Mouse (Mus musculus) kidney, postnatal 0 days (tissue): ENCODE measurements around the gene Gcsam. TPM values are rescaled to one million over a fixed set of nuclear protein-coding genes. Genes with fewer than 3 reads are reported as not detected.
A peak's percentile ranks its signal among the peaks of the same experiment; 100 is the strongest.

Experiments used
- ATAC-seq: fragments of 200-750 bp; cut with Nextera tagmentation; replicated peaks from 2 replicates; pipeline ENCODE4 v1.8.0; 2017; ENCODE audit warnings: low read depth, moderate number of reproducible peaks, moderate TSS enrichment, moderate library complexity; ENCODE audit not compliant: low FRiP score
- DNase-seq: peaks from one replicate; pipeline ENCODE4 v3.0.0-alpha.2; 2016; ENCODE audit warnings: low spot score
- H3K27ac ChIP-seq: fragments of 300-500 bp; sonication (generic); 2 replicates; pipeline ENCODE4 v1.5.1; 2014; ENCODE audit warnings: mild to moderate bottlenecking
- H3K27me3 ChIP-seq: fragments of 300-500 bp; sonication (generic); 2 replicates; pipeline ENCODE4 v1.6.1; 2014; ENCODE audit warnings: low read length, mixed read lengths; ENCODE audit not compliant: insufficient read depth
- H3K36me3 ChIP-seq: fragments of 300-500 bp; sonication (generic); 2 replicates; pipeline ENCODE4 v1.6.1; 2014; ENCODE audit warnings: low read length, mixed read lengths; ENCODE audit not compliant: insufficient read depth
- H3K4me1 ChIP-seq: fragments of 300-500 bp; sonication (generic); replicated peaks from 2 replicates; pipeline ENCODE4 v1.6.1; 2014; ENCODE audit warnings: antibody characterized with exemption, low read length, mixed read lengths; ENCODE audit not compliant: insufficient read depth
- H3K4me2 ChIP-seq: fragments of 300-500 bp; sonication (generic); 2 replicates; pipeline ENCODE4 v1.6.1; 2014; ENCODE audit warnings: mild to moderate bottlenecking, low read length, moderate library complexity, mixed read lengths
- H3K4me3 ChIP-seq: fragments of 300-500 bp; sonication (generic); replicated peaks from 2 replicates; pipeline ENCODE4 v1.5.1; 2014; ENCODE audit warnings: low read depth, low read length
- H3K9ac ChIP-seq: fragments of 300-500 bp; sonication (generic); 2 replicates; pipeline ENCODE4 v1.6.1; 2014; ENCODE audit warnings: low read depth, low read length
- H3K9me3 ChIP-seq: fragments of 300-500 bp; sonication (generic); replicated peaks from 2 replicates; pipeline ENCODE4 v1.6.1; 2016; ENCODE audit warnings: low read length, inconsistent platforms, mixed read lengths
- CTCF ChIP-seq: IDR thresholded peaks from 2 replicates; pipeline ENCODE4 v1.5.1; 2016; ENCODE audit warnings: antibody characterized with exemption, low read depth, mild to moderate bottlenecking, moderate library complexity
- WGBS: fragments of 180-500 bp; shearing (Covaris S2); extraction: QIAGEN DNeasy Blood & Tissue Kit; methylation state at CpG from one replicate; pipeline ENCODE4 v1.1.7; 2014; 5-methylcytosine and 5-hydroxymethylcytosine counted together
- polyA plus RNA-seq: library from polyadenylated mRNA; unstranded; fragments of >200 nt; fragmentation: Nextera tagmentation; extraction: Ambion mirVana; gene quantifications from 2 replicates; pipeline ENCODE4 v1.2.1, GENCODE M21; 2015

Gcsam gene
- polyA plus RNA-seq, 1 experiment from 2014 or later, result 0.16 TPM

DNA sequence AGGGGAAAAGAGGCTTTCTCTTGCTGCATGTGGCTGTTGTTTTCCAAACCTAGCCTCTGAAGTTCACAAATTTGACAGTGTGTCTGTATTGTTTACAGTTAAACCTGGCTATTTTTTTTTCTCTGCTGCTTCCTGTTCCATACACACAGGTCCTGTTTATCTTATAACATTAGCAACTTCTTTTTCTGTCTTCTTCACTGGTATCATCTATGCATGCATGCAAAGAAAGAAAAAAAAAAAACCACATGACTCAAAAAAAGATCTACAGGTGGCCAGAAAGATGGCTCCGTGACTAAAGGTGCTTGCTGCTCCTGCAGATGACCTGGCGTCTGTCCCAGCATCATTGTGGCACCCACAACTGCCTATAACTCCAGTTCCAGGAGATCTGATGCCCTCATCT is 15.2 kb downstream of the Gcsam start:
- Histone ChIP-seq H3K27ac (no peak overlapping the region), H3K4me1 (no peaks in the 10 kb centered on the region), H3K4me2 (no peak overlapping the region), H3K4me3 (no peak overlapping the region), H3K27me3 (no peaks in the 10 kb centered on the region), H3K36me3 (no peaks in the 10 kb centered on the region), H3K9ac (no peak overlapping the region), H3K9me3 (no peaks in the 10 kb centered on the region)
- DNase-seq, result no peak
- no peak for TF ChIP-seq CTCF
- no peak for ATAC-seq
- 79% methylated on average over 2 of the region's 2 CpGs for WGBS

DNA sequence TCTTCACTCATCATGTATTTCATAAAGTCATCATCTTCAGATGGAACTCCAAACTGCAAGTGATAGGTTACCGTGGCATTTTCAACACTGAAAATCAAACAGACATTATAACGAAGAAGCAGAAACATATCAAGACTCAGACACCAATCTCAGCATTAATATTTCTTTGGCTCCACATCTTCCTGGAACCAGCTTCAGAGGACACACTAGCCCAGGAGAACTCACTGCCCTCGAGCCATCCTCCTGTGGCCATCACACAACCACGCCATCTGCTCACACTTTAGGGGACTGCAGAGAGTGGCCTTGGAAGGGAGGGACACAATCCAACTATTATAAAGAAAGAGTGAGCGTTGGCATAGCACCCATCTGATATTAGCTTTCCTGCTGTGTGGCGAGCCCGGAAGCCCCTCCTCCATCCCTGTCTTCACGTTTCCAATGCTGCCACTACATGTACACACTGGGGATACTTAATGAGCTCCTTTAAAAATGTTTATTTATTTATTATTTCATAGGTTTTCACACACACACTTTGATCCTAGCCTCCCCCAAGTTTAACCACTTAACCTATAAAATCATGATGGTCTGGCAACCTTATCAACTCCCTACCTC is 19.4 kb downstream of the Gcsam start:
- no peaks in the 10 kb centered on the region for H3K36me3 ChIP-seq

DNA sequence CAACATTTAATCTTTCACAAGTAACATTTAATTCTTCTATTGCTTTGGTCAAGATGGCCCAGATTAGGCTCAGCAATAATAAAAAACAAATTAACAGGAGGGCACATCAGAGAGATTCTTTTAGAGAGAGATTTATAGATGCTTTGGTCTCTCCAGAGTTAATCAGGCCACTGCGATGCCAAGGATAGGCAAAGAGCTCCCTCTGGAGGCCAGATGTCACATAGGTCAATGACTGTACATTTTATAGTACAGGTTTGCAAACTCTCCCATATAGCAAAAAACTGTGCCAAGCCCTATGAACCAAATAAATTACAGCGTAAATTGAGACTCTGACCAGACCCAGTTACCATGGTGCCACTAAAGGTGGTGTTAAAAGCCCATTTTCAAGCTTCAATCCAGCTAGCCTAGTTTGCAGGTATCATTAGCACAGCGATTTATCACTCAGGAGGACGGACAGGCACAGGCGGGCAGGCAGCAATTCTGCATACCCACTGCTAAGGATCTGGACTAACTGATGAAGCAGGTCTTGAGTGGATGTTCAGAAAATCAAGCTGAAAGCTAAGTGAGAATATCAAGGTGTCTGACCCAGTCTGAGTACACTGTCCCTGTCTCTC is 20.3 kb downstream of the Gcsam start:
- no peak overlapping the region for H3K4me3 ChIP-seq
- no peak for ATAC-seq
- DNase-seq, result peak; percentile 87
- H3K27me3 ChIP-seq, result no peaks in the 10 kb centered on the region
- no peaks in the 10 kb centered on the region for H3K36me3 ChIP-seq
- WGBS, result 48% methylated on average over 5 of the region's 5 CpGs
- H3K9me3 ChIP-seq, result no peaks in the 10 kb centered on the region
- peak; percentile 88 for TF ChIP-seq CTCF
- H3K27ac ChIP-seq, result no peak overlapping the region
- H3K4me1 ChIP-seq, result no peaks in the 10 kb centered on the region
- H3K9ac ChIP-seq, result no peak overlapping the region
- no peak overlapping the region for H3K4me2 ChIP-seq

More for the DNA sequence above, 19.4 kb downstream of the Gcsam start:
- no peaks in the 10 kb centered on the region for H3K4me1 ChIP-seq
- H3K27me3 ChIP-seq, result no peaks in the 10 kb centered on the region
- no peak overlapping the region for H3K9ac ChIP-seq
- TF ChIP-seq CTCF, result no peak
- 71% methylated on average over 8 of the region's 8 CpGs for WGBS
- no peak overlapping the region for H3K4me3 ChIP-seq
- H3K4me2 ChIP-seq, result no peak overlapping the region
- no peak overlapping the region for H3K27ac ChIP-seq
- ATAC-seq (no peak), DNase-seq (no peak)
- no peaks in the 10 kb centered on the region for H3K9me3 ChIP-seq

DNA sequence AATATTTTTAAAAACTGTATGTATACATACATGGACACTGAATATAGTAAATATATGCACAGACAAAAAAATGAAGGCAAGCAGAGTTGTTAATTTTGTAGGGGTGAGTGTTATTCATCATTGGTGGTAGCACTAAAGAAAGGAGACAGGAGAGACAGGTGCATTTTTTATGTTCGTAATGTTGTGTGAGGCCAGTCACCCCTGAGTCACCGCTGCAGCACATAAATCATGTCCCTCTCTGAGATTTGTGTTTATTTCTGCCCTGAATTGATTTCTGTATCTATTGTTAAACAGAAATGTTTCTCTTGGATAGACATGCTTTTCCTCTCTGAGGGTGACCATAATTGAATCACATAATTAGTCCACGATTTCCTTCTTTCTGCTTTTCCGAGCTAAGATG is 22.2 kb downstream of the Gcsam start:
- no peak overlapping the region for H3K4me3 ChIP-seq
- H3K9ac ChIP-seq, result no peak overlapping the region
- no peak overlapping the region for H3K27ac ChIP-seq
- no peak for TF ChIP-seq CTCF
- no peaks in the 10 kb centered on the region for H3K27me3 ChIP-seq
- DNase-seq, result no peak
- no peaks in the 10 kb centered on the region for H3K36me3 ChIP-seq
- no peak overlapping the region for H3K4me2 ChIP-seq
- no peaks in the 10 kb centered on the region for H3K9me3 ChIP-seq
- WGBS, result 32% methylated on average over 4 of the region's 4 CpGs
- no peaks in the 10 kb centered on the region for H3K4me1 ChIP-seq
- ATAC-seq, result no peak

DNA sequence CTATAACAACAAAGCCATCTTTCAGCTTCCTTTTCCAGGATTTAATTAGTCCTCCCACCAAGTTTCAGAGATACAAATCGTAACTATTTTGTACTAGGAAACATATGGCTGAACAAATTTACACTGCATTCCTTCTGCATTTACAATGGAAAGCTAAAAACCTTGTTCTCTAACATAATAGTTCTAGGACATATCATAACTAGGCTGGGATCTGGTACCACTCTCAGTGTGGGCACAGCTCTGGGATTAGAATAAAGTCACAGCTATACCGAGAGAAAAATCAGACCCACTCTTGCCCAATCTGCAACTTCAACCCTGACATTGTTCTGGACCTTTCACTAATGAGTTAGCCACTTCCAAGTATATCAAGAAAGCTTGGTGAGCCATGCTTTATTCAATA is 25.6 kb downstream of the Gcsam start:
- Histone ChIP-seq H3K9ac (no peak overlapping the region), H3K4me3 (no peak overlapping the region), H3K36me3 (no peaks in the 10 kb centered on the region), H3K27me3 (no peaks in the 10 kb centered on the region), H3K27ac (no peak overlapping the region), H3K9me3 (no peaks in the 10 kb centered on the region), H3K4me1 (no peaks in the 10 kb centered on the region), H3K4me2 (no peak overlapping the region)
- 83% methylated on average over 2 of the region's 2 CpGs for WGBS
- ATAC-seq (no peak), DNase-seq (no peak)
- TF ChIP-seq CTCF, result no peak

DNA sequence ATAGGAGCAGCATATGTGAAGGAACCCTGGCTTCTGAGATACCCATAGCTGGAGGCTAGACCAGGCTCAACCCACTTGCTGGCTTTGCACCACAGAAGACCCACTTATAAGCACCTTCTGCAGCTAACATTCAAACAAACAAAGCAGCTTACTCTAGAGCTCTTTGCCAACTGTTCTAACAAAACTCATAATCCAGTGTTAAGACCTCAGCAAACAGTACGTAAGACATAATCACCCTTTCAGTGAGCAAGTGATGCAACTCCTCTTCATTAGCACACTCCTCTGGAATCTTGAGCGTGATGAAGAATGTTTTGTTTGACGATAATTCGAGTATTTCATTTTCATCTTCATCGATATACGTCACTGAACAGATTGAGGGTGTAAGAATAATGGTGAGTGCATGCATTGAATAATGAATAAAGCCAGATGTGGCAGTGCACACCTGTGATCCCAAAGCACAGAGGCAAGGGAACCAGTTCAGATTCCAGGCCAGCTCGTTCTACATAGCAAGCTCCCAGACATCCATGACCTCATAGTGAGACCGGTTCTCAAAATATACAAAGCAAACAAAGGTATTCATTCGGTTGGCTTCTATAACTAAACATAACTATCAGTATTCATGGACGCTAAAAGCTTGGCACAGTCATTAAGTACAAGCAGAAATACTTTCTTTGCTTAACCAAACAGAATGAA is 30.0 kb downstream of the Gcsam start:
- no peaks in the 10 kb centered on the region for H3K36me3 ChIP-seq
- 73% methylated on average over 10 of the region's 10 CpGs for WGBS
- ATAC-seq, result no peak
- no peak overlapping the region for H3K4me3 ChIP-seq
- no peak for DNase-seq
- H3K4me1 ChIP-seq, result no peaks in the 10 kb centered on the region
- H3K27me3 ChIP-seq, result no peaks in the 10 kb centered on the region
- H3K9me3 ChIP-seq, result no peaks in the 10 kb centered on the region
- H3K9ac ChIP-seq, result no peak overlapping the region
- no peak overlapping the region for H3K4me2 ChIP-seq
- no peak overlapping the region for H3K27ac ChIP-seq
- no peak for TF ChIP-seq CTCF
